Mouse (Mus musculus) urinary bladder, adult 2 months (tissue): ENCODE data around the gene Gm973. TPM values are rescaled to one million over a fixed set of nuclear protein-coding genes. Genes with fewer than 3 reads are reported as not detected.
"Not testable (repeated sequence)": the region's sequence is repeated elsewhere in the genome, so short reads cannot be mapped to it uniquely, and the experiment has no call there.

Experiments used
- DNase-seq: peaks from one replicate; pipeline ENCODE4 v3.0.0; 2022; ENCODE audit warnings: low spot score
- polyA plus RNA-seq: library from polyadenylated mRNA; depleted of rRNA; stranded (reverse); fragments of >200 nt; gene quantifications from 2 replicates; pipeline ENCODE4 v1.2.3, GENCODE M21; 2012

Gene Gm973
- polyA plus RNA-seq, 1 experiment = 31.4 TPM

DNA sequence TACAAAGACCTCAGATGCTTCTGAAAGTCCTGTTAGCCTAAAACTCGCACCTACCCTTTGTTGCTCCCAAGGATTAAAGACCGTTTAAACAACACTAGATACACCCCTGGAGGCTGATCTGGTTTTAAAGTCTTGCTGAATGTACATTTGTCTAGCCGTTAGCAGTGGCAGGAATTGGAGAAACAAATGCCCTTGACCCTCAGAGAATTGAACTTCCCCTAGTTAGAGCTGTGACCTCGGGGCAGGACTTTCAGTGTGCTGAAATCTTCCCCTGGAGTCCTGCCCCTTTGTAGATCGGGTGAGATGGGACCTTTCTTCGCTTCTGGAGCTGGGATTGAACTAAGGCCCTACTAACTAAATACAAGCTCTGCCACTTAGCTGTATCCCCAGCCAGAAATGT is 113.1 kb downstream of the Gm973 start:
- DNase-seq = no peak

GRCm38 (mm10) chr1:59630356-59630755 is 114.3 kb downstream of the Gm973 start:
- DNase-seq = not testable (repeated sequence)

DNA sequence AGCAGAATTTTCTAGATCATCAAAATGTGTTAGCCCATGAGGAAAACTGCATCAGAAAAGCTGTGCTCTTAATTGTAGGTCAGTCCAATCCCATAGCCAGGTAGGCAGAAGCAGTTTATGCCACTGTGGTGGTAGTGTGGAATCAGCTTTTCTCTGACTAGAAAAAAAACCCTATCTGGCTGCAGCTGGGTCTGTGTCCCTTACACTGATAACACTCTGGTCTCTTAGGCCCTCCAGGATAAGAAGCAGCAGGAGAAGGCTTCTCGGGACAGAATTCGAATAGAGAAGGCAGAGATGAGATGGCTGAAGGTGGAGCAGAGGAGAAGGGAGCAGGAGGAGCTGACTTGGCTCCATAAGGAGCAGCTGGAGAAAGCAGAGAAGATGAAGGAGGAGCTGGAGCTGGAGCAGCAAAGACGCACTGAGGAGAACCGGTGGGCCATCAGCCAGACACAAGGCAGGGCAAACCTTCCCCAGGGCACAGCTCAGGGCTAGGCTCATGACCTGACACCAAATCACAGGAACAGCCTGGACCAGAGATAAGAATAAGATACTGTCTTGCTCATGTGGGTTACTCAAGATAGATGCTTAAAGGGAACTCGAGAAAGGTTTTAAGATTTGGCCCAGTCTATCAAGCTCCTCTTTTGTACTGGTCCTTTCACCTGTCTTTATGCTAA is 116.1 kb downstream of the Gm973 start:
- no peak for DNase-seq

DNA sequence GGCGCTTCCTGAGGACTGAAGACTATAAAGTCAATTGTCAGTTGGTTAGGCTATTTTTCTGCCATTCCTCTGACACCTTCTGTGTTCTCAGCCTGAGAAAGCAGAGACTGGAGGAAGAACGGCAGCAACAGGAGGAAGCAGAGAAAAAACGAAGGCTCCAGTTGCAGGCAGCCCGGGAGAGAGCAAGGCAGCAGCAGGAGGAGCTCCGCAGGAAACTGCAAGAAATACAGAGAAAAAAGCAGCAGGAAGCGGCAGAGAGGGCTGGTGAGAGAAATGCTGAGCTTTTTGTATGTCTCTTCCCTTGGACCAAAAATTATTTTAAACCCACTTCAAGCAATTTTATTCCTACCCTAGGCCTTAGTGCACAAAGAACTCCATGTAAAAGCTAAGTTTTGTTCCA is 117.0 kb downstream of the Gm973 start:
- no peak for DNase-seq

- DNase-seq = no peak
Observed at GRCm38 (mm10) chr1:59636349-59636748, 120.3 kb downstream of the Gm973 start.

DNA sequence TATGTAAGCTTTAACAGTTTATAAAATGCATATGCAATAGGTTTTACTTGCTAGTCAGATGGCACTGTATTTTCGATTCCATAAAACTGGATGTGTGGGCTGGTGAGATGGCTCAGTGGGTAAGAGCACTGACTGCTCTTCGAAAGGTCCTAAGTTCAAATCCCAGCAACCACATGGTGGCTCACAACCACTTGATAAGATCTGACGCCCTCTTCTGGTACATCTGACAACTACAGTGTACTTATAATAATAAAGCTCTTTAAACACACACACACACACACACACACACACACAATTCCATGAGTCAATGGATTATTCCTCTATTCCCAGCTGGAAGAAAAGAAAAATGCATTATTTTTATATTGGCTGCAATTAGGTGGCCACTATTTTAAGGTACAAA is 122.3 kb downstream of the Gm973 start:
- no peak for DNase-seq

DNA sequence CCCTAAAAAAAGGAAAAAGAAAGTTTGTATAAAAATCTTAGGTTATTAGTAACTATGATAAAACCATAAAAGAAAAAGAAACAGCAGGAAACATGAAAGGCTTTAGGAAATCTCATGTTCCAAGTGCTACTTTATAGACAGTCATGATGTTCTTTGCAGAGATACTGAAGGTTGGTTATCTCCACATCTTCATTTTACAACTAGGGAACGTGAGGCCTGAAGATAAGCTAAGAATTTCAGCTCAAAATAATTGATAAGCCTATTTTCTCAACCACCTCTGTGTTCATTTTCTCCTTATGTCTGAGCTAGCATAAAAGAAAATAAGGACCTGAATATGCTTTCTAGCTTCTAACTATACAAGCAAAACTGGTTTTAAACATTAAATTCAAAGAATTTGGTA is 126.4 kb downstream of the Gm973 start:
- no peak for DNase-seq

DNA sequence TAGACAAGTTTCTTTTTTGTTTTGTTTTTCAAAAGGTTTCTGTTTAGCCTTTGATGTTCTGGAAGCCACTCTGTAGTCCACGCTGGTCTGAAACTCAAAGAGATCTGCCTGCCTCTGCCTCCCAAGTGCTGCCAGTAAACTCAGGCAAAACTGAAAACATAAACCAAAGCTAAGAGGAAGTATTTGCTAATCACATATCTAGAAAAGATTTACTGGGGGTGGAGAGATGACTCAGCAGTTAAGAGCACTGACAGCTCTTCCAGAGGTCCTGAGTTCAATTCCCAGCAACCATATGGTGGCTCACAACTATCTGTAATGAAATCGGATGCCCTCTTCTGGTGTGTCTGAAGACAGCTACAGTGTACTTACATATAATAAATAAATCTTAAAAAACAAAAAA is 130.4 kb downstream of the Gm973 start:
- not testable (repeated sequence) for DNase-seq

- no peak for DNase-seq
Observed at GRCm38 (mm10) chr1:59651201-59651819, 135.2 kb downstream of the Gm973 start.

DNA sequence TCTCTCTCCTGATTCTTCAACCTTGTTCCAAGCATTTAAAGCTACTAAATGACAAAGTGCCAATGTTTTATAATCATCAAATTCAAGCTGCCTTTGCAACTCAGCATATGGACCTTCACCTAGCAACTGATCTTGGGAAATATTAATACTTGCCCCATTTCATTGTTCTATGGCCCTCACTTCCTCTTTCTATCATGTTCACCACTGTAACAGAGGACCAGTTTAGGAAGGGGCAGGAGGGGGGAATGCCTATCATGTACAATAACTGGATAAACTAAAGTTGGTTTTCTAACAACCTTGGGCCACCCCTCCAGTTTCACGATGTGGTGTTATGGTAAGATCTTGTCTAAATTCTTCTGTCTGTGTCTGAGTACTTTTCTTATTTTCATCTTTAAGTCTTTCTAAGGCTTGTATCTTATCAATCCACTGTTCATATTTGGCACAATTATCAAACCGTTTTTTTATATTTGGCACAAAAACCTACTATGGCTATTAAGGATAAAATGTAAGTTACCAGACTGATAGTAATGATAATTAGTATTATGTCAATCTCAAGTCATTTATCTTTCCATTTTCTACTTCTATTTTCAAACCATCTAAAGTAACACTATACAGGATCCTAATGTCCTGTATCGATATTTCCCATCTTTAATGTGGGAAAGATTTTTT is 137.3 kb downstream of the Gm973 start:
- no peak for DNase-seq

- no peak for DNase-seq
Observed at GRCm38 (mm10) chr1:59656244-59657171, 140.4 kb downstream of the Gm973 start.

DNA sequence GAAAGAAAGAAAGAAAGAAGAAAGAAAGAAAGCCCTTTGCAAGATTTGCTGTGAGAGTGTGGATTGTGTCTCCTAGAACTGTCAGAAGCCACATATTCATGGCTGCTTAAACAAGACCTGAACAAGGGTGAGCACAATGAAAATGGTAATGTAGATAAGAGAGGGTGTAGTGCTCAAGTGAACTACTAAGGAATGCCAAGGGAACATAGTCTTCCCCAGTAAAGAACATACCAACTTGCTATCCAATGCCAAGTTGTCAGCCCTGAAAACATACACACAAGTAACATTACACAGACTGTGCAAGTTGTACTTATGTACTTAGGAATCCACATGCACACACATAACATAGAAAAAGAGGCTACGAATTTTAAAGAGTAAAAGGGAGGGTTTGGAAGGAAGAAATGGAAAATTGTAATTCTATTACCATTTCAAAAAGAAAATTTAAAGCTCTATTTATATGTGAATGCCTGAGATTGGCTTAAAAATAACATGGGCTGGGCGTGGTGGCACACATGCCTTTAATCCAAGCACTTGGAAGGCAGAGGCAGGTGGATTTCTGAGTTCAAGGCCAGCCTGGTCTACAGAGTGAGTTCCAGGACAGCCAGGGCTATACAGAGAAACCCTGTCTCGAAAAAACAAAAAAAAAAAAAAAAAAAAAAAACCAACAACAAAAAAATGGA is 147.5 kb downstream of the Gm973 start:
- DNase-seq = no peak

- DNase-seq = no peak
Observed at GRCm38 (mm10) chr1:59668871-59669270, 152.8 kb downstream of the Gm973 start.

DNA sequence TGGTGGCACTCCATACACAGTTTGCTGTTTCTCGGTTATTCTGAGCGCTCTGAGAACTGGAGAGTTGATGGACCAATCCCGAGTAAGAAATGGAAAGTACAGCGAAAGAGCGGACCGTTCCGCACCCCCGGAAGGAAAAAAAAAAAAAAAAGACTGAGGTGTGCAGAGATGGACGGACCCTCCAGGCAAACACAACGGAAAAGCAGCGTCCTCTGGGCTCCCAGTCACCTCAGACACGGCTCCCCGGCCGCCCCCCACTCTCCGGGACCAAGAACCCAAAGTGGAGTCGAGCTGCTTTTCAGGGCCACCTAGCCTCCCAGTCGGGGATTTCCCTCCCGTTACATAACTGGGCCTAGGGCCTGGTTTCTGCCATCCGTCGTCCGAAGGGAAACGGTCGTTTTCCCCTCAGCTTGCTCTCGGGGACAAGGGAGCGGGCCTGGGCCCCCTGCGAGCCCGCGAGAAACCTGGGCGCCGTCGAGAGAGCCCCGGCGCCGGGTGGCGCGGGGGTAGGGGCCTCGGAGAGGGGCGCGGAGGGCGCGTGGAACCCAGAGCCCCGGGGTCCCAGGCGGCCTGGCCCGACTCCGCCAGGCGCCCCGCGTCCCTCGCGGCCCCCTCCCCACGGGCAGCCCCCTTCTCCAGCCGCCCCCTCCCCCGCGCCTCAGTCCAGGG is 154.0 kb downstream of the Gm973 start:
- no peak for DNase-seq

- peak; percentile 63 for DNase-seq
Observed at GRCm38 (mm10) chr1:59670641-59671168, 154.6 kb downstream of the Gm973 start, which contains the start of gene Sumo1. Gene Sumo1 (minus strand): TSS chr1:59670834.

DNA sequence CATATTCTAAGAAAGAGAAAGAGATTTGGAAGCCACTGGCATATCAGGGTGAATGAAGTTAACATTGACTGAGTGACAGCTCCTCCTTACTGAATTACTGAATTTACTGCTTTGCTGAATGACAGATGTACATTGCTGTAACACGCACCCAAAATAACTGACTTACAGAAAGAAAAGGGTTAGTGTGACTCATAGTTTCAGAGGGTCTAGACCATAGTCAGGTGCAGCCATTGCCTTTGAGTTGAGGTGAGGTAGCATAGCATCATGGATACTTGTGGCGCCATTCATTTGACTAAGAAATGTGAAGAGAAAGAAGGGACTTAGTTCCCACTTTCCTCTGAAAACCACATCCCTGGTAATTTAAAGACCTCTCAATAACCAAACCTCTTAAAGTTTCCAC is 157.6 kb downstream of the Gm973 start:
- DNase-seq = no peak

GRCm38 (mm10) chr1:59683926-59684818 is 168.1 kb downstream of the Gm973 start:
- peak; percentile 23 for DNase-seq

DNA sequence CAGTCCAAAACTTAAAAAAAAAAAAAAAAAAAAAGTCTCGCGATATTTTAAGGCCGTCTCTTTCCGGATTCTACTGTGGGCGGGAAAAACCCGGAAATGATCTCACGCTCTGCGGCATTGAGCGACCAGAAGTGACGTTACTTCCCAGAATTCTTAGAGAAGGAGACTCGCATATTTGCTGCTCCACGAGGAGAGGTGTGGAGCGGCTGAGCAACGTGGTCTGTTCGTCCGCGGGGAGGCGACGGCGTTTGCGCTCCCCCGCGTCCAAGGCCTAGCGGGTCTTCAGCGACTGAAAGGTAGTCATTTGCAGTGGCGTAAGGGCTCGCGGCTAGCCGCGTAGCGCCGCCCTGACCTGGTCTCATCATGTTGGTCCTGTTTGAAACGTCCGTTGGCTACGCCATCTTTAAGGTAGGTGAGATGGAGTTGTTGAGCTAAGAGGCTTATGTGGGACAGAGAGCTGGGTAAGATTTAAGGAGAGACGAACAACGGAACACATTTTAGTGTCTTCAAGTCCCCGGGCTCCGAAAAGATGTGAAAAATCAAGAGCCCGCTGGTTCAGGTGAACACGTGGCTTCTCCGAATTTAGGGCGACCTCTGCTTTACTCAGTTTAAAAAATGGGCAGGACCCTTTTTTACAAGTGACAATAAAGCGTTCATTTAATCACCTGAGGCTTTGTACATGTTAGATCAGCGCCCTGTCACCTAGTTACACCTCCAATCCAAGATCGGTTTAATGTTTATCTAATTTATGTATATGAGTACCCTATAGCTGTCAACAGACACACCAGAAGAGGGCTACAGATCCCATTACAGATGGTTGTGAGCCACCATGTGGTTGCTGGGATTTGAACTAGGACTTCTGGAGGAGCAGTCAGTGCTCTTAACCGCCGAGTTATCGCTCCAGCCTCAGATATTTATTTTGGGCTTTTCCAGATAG is 169.0 kb downstream of the Gm973 start, which contains the start of gene Nop58:
TSS of gene Nop58 (plus strand) at position 153 of the 937 bp plus-strand sequence.
- peak; percentile 68 for DNase-seq
